Mouse (Mus musculus): ENCODE data around the gene Hist1h2af. TPM values are rescaled to one million over a fixed set of nuclear protein-coding genes. Genes with fewer than 3 reads are reported as not detected.

Hist1h2af gene
- polyA plus RNA-seq, 2 experiments = 11.0 to 557 TPM

GRCm38 (mm10) chr13:23515281-23515680, 18.4 kb upstream of the Hist1h2af start:
- WGBS = 83% methylated on average over 5 of the region's 5 CpGs
- no peak for DNase-seq (ENCODE audit: low spot score)
- no peak overlapping the region for H3K4me3 ChIP-seq (replicated peaks; ENCODE audit: low read length)

GRCm38 (mm10) chr13:23515826-23516620, 17.7 kb upstream of the Hist1h2af start:
- ATAC-seq (ENCODE audit: low FRiP score, low read depth) = no peak
- H3K27ac ChIP-seq (replicated peaks; ENCODE audit: low read depth, low read length) = no peak overlapping the region
- WGBS = 51% methylated on average over 15 of the region's 15 CpGs
- H3K4me1 ChIP-seq (ENCODE audit: control insufficient read depth, insufficient read depth, low read length) = 0 out of 2 replicates have a peak, but pooled peaks cover 4% of the 10 kb centered on the region
- H3K9ac ChIP-seq (ENCODE audit: low read depth, low read length, severe bottlenecking) = peak overlapping the region; percentile 41; the same call in 1 of the 2 replicates
- no peak for TF ChIP-seq POLR2A (IDR thresholded peaks at IDR 0.05; ENCODE audit: borderline replicate concordance, extremely low read depth, insufficient read depth, insufficient read length)
- peak overlapping the region; percentile 52 for H3K4me2 ChIP-seq (replicated peaks; ENCODE audit: low read depth, low read length, severe bottlenecking)
- no peaks in the 10 kb centered on the region for H3K27me3 ChIP-seq (ENCODE audit: control insufficient read depth, insufficient read depth, low read length)
- no peaks in the 10 kb centered on the region for H3K36me3 ChIP-seq (ENCODE audit: control insufficient read depth, insufficient read depth, low read length)
- H3K4me3 ChIP-seq (replicated peaks; ENCODE audit: low read length) = peak overlapping the region; percentile 52
- no peak for DNase-seq (ENCODE audit: low spot score)
- no peaks in the 10 kb centered on the region for H3K9me3 ChIP-seq (ENCODE audit: control insufficient read depth, low read length)

More at GRCm38 (mm10) chr13:23515281-23515680, 18.4 kb upstream of the Hist1h2af start:
- no peaks in the 10 kb centered on the region for H3K36me3 ChIP-seq (ENCODE audit: control insufficient read depth, insufficient read depth, low read length)
- H3K4me2 ChIP-seq (replicated peaks; ENCODE audit: low read depth, low read length, severe bottlenecking) = no peak overlapping the region
- H3K9me3 ChIP-seq (ENCODE audit: control insufficient read depth, low read length) = no peaks in the 10 kb centered on the region
- no peak overlapping the region for H3K9ac ChIP-seq (ENCODE audit: low read depth, low read length, severe bottlenecking)
- ATAC-seq (ENCODE audit: low FRiP score, low read depth) = no peak
- no peak overlapping the region for H3K27ac ChIP-seq (replicated peaks; ENCODE audit: low read depth, low read length)
- 0 out of 2 replicates have a peak, but pooled peaks cover 4% of the 10 kb centered on the region for H3K4me1 ChIP-seq (ENCODE audit: control insufficient read depth, insufficient read depth, low read length)
- TF ChIP-seq POLR2A (IDR thresholded peaks at IDR 0.05; ENCODE audit: borderline replicate concordance, extremely low read depth, insufficient read depth, insufficient read length) = no peak
- H3K27me3 ChIP-seq (ENCODE audit: control insufficient read depth, insufficient read depth, low read length) = no peaks in the 10 kb centered on the region

GRCm38 (mm10) chr13:23516822-23517602, 16.7 kb upstream of the Hist1h2af start:
- Histone ChIP-seq H3K4me2 (replicated peaks; ENCODE audit: low read depth, low read length, severe bottlenecking) (peak overlapping the region; percentile 73), H3K9ac (ENCODE audit: low read depth, low read length, severe bottlenecking) (peak overlapping the region; percentile 49), H3K27me3 (ENCODE audit: control insufficient read depth, insufficient read depth, low read length) (no peaks in the 10 kb centered on the region), H3K9me3 (ENCODE audit: control insufficient read depth, low read length) (no peaks in the 10 kb centered on the region), H3K27ac (replicated peaks; ENCODE audit: low read depth, low read length) (peak overlapping the region; percentile 84), H3K4me3 (replicated peaks; ENCODE audit: low read length) (peak overlapping the region; percentile 52), H3K36me3 (ENCODE audit: control insufficient read depth, insufficient read depth, low read length) (no peaks in the 10 kb centered on the region), H3K4me1 (ENCODE audit: control insufficient read depth, insufficient read depth, low read length) (0 out of 2 replicates have a peak, but pooled peaks cover 4% of the 10 kb centered on the region)
- under 1% methylated on average over 19 of the region's 19 CpGs for WGBS
- ATAC-seq (ENCODE audit: low FRiP score, low read depth) (peak; percentile 76), DNase-seq (ENCODE audit: low spot score) (peak; percentile 85)
- no peak for TF ChIP-seq POLR2A (IDR thresholded peaks at IDR 0.05; ENCODE audit: borderline replicate concordance, extremely low read depth, insufficient read depth, insufficient read length)

GRCm38 (mm10) chr13:23517603-23518294, 16.0 kb upstream of the Hist1h2af start:
- Histone ChIP-seq H3K36me3 (ENCODE audit: control insufficient read depth, insufficient read depth, low read length) (no peaks in the 10 kb centered on the region), H3K4me2 (replicated peaks; ENCODE audit: low read depth, low read length, severe bottlenecking) (peak overlapping the region; percentile 73), H3K4me1 (ENCODE audit: control insufficient read depth, insufficient read depth, low read length) (0 out of 2 replicates have a peak, but pooled peaks cover 4% of the 10 kb centered on the region), H3K27ac (replicated peaks; ENCODE audit: low read depth, low read length) (peak overlapping the region; percentile 84), H3K27me3 (ENCODE audit: control insufficient read depth, insufficient read depth, low read length) (no peaks in the 10 kb centered on the region), H3K9me3 (ENCODE audit: control insufficient read depth, low read length) (no peaks in the 10 kb centered on the region), H3K9ac (ENCODE audit: low read depth, low read length, severe bottlenecking) (peak overlapping the region; percentile 49), H3K4me3 (replicated peaks; ENCODE audit: low read length) (peak overlapping the region; percentile 52)
- ATAC-seq (ENCODE audit: low FRiP score, low read depth) (peak; percentile 86), DNase-seq (ENCODE audit: low spot score) (peak; percentile 89)
- WGBS = 0% methylated on average over 27 of the region's 27 CpGs
- no peak for TF ChIP-seq POLR2A (IDR thresholded peaks at IDR 0.05; ENCODE audit: borderline replicate concordance, extremely low read depth, insufficient read depth, insufficient read length)

GRCm38 (mm10) chr13:23518295-23518603, 15.5 kb upstream of the Hist1h2af start:
- Histone ChIP-seq H3K4me3 (replicated peaks; ENCODE audit: low read length) (peak overlapping the region; percentile 52), H3K9me3 (ENCODE audit: control insufficient read depth, low read length) (no peaks in the 10 kb centered on the region), H3K27ac (replicated peaks; ENCODE audit: low read depth, low read length) (no peak overlapping the region), H3K27me3 (ENCODE audit: control insufficient read depth, insufficient read depth, low read length) (no peaks in the 10 kb centered on the region), H3K4me2 (replicated peaks; ENCODE audit: low read depth, low read length, severe bottlenecking) (peak overlapping the region; percentile 73), H3K36me3 (ENCODE audit: control insufficient read depth, insufficient read depth, low read length) (no peaks in the 10 kb centered on the region), H3K4me1 (ENCODE audit: control insufficient read depth, insufficient read depth, low read length) (0 out of 2 replicates have a peak, but pooled peaks cover 4% of the 10 kb centered on the region), H3K9ac (ENCODE audit: low read depth, low read length, severe bottlenecking) (no peak overlapping the region; the same call in 1 of the 2 replicates)
- WGBS = under 1% methylated on average over 6 of the region's 6 CpGs
- no peak for TF ChIP-seq POLR2A (IDR thresholded peaks at IDR 0.05; ENCODE audit: borderline replicate concordance, extremely low read depth, insufficient read depth, insufficient read length)
- DNase-seq (ENCODE audit: low spot score) = no peak
- ATAC-seq (ENCODE audit: low FRiP score, low read depth) = no peak
